Mouse (Mus musculus): ENCODE measurements at regions not wholly inside any gene's neighbourhood (a gene's known extent, or its start where the extent isn't known, plus 50 kb on each side); places are given as distances from the start of the nearest gene placed in this dataset.

- no peak overlapping the region for H3K4me3 ChIP-seq (ENCODE audit: insufficient read depth, low read length)
- H3K27ac ChIP-seq (ENCODE audit: insufficient read depth, low read length) = no peak overlapping the region
- TF ChIP-seq POLR2A (IDR thresholded peaks at IDR 0.05; ENCODE audit: extremely low read depth, insufficient read depth, low read length) (no peak), CTCF (IDR thresholded peaks at IDR 0.05; ENCODE audit: extremely low read depth, insufficient read depth, low read length) (no peak)
- no peaks in the 10 kb centered on the region for H3K4me1 ChIP-seq (ENCODE audit: control insufficient read depth, insufficient read depth, low read length)
These were observed 283.6 kb upstream of the Klf4 start for GRCm38 (mm10) chr4:55815832-55816231.

GRCm38 (mm10) chr4:55812846-55813245, 280.6 kb upstream of the Klf4 start:
- H3K4me3 ChIP-seq (ENCODE audit: insufficient read depth, low read length) = no peak overlapping the region
- TF ChIP-seq CTCF (IDR thresholded peaks at IDR 0.05; ENCODE audit: extremely low read depth, insufficient read depth, low read length) (no peak), POLR2A (IDR thresholded peaks at IDR 0.05; ENCODE audit: extremely low read depth, insufficient read depth, low read length) (no peak)
- H3K27ac ChIP-seq (ENCODE audit: insufficient read depth, low read length) = no peak overlapping the region
- no peaks in the 10 kb centered on the region for H3K4me1 ChIP-seq (ENCODE audit: control insufficient read depth, insufficient read depth, low read length)

GRCm38 (mm10) chr4:55811656-55812055, 279.4 kb upstream of the Klf4 start:
- TF ChIP-seq POLR2A (IDR thresholded peaks at IDR 0.05; ENCODE audit: extremely low read depth, insufficient read depth, low read length) = no peak
- TF ChIP-seq CTCF (IDR thresholded peaks at IDR 0.05; ENCODE audit: extremely low read depth, insufficient read depth, low read length) = no peak
- H3K27ac ChIP-seq (ENCODE audit: insufficient read depth, low read length) = no peak overlapping the region
- no peak overlapping the region for H3K4me3 ChIP-seq (ENCODE audit: insufficient read depth, low read length)
- H3K4me1 ChIP-seq (ENCODE audit: control insufficient read depth, insufficient read depth, low read length) = no peaks in the 10 kb centered on the region

GRCm38 (mm10) chr4:55808501-55808900, 276.2 kb upstream of the Klf4 start:
- Histone ChIP-seq H3K4me3 (ENCODE audit: insufficient read depth, low read length) (no peak overlapping the region), H3K27ac (ENCODE audit: insufficient read depth, low read length) (no peak overlapping the region), H3K4me1 (ENCODE audit: control insufficient read depth, insufficient read depth, low read length) (no peaks in the 10 kb centered on the region)
- no peak for TF ChIP-seq CTCF (IDR thresholded peaks at IDR 0.05; ENCODE audit: extremely low read depth, insufficient read depth, low read length)
- no peak for TF ChIP-seq POLR2A (IDR thresholded peaks at IDR 0.05; ENCODE audit: extremely low read depth, insufficient read depth, low read length)

GRCm38 (mm10) chr4:55806799-55807198, 274.5 kb upstream of the Klf4 start:
- Histone ChIP-seq H3K4me3 (ENCODE audit: insufficient read depth, low read length) (no peak overlapping the region), H3K4me1 (ENCODE audit: control insufficient read depth, insufficient read depth, low read length) (no peaks in the 10 kb centered on the region), H3K27ac (ENCODE audit: insufficient read depth, low read length) (no peak overlapping the region)
- TF ChIP-seq CTCF (IDR thresholded peaks at IDR 0.05; ENCODE audit: extremely low read depth, insufficient read depth, low read length) = no peak

- Histone ChIP-seq H3K4me1 (ENCODE audit: control insufficient read depth, insufficient read depth, low read length) (no peaks in the 10 kb centered on the region), H3K27ac (ENCODE audit: insufficient read depth, low read length) (no peak overlapping the region), H3K4me3 (ENCODE audit: insufficient read depth, low read length) (no peak overlapping the region)
- TF ChIP-seq POLR2A (IDR thresholded peaks at IDR 0.05; ENCODE audit: extremely low read depth, insufficient read depth, low read length) (no peak), CTCF (IDR thresholded peaks at IDR 0.05; ENCODE audit: extremely low read depth, insufficient read depth, low read length) (no peak)
These were observed 273.2 kb upstream of the Klf4 start for GRCm38 (mm10) chr4:55805255-55806051.

GRCm38 (mm10) chr4:55802101-55802500, 269.8 kb upstream of the Klf4 start:
- H3K4me1 ChIP-seq (ENCODE audit: control insufficient read depth, insufficient read depth, low read length) = no peaks in the 10 kb centered on the region
- H3K27ac ChIP-seq (ENCODE audit: insufficient read depth, low read length) = no peak overlapping the region
- no peak overlapping the region for H3K4me3 ChIP-seq (ENCODE audit: insufficient read depth, low read length)
- TF ChIP-seq CTCF (IDR thresholded peaks at IDR 0.05; ENCODE audit: extremely low read depth, insufficient read depth, low read length) = no peak
- no peak for TF ChIP-seq POLR2A (IDR thresholded peaks at IDR 0.05; ENCODE audit: extremely low read depth, insufficient read depth, low read length)

- TF ChIP-seq CTCF (IDR thresholded peaks at IDR 0.05; ENCODE audit: extremely low read depth, insufficient read depth, low read length) = no peak
- Histone ChIP-seq H3K4me3 (ENCODE audit: insufficient read depth, low read length) (no peak overlapping the region), H3K27ac (ENCODE audit: insufficient read depth, low read length) (no peak overlapping the region), H3K4me1 (ENCODE audit: control insufficient read depth, insufficient read depth, low read length) (no peaks in the 10 kb centered on the region)
These were observed 265.8 kb upstream of the Klf4 start for GRCm38 (mm10) chr4:55798099-55798498.

- no peak for TF ChIP-seq POLR2A (IDR thresholded peaks at IDR 0.05; ENCODE audit: extremely low read depth, insufficient read depth, low read length)
- no peak for TF ChIP-seq CTCF (IDR thresholded peaks at IDR 0.05; ENCODE audit: extremely low read depth, insufficient read depth, low read length)
- Histone ChIP-seq H3K27ac (ENCODE audit: insufficient read depth, low read length) (no peak overlapping the region), H3K4me1 (ENCODE audit: control insufficient read depth, insufficient read depth, low read length) (no peaks in the 10 kb centered on the region), H3K4me3 (ENCODE audit: insufficient read depth, low read length) (no peak overlapping the region)
These were observed 249.1 kb upstream of the Klf4 start for GRCm38 (mm10) chr4:55781329-55781847.

GRCm38 (mm10) chr4:55779581-55779980, 247.3 kb upstream of the Klf4 start:
- no peak overlapping the region for H3K4me3 ChIP-seq (ENCODE audit: insufficient read depth, low read length)
- no peak for TF ChIP-seq CTCF (IDR thresholded peaks at IDR 0.05; ENCODE audit: extremely low read depth, insufficient read depth, low read length)
- no peak for TF ChIP-seq POLR2A (IDR thresholded peaks at IDR 0.05; ENCODE audit: extremely low read depth, insufficient read depth, low read length)

More at GRCm38 (mm10) chr4:55779581-55779980, 247.3 kb upstream of the Klf4 start:
- Histone ChIP-seq H3K4me1 (ENCODE audit: control insufficient read depth, insufficient read depth, low read length) (no peaks in the 10 kb centered on the region), H3K27ac (ENCODE audit: insufficient read depth, low read length) (no peak overlapping the region)
